Mouse (Mus musculus) ES-Bruce4 (cell line): ENCODE measurements around the gene Tbc1d22a. TPM values are rescaled to one million over a fixed set of nuclear protein-coding genes. Genes with fewer than 3 reads are reported as not detected.
"Not testable (repeated sequence)": the region's sequence is repeated elsewhere in the genome, so short reads cannot be mapped to it uniquely, and the experiment has no call there.

Experiments
- H3K27ac ChIP-seq: 2 replicates; pipeline ENCODE4 v1.5.1; 2012; ENCODE audit warnings: low read length, inconsistent platforms; ENCODE audit not compliant: insufficient read depth
- H3K27me3 ChIP-seq: 2 replicates; pipeline ENCODE4 v1.6.1; 2012; ENCODE audit warnings: mild to moderate bottlenecking, low read length, inconsistent platforms; ENCODE audit not compliant: control insufficient read depth, poor library complexity, insufficient read depth, severe bottlenecking
- H3K36me3 ChIP-seq: 2 replicates; pipeline ENCODE4 v1.6.1; 2012; ENCODE audit warnings: inconsistent platforms, mild to moderate bottlenecking, low read length, moderate library complexity; ENCODE audit not compliant: control insufficient read depth, poor library complexity, insufficient read depth, severe bottlenecking
- H3K4me1 ChIP-seq: one replicate; pipeline ENCODE4 v1.8.1; 2011; ENCODE audit warnings: low read length; ENCODE audit not compliant: control insufficient read depth, insufficient read depth
- H3K4me3 ChIP-seq: 2 replicates; pipeline ENCODE4 v1.5.1; 2011; ENCODE audit warnings: low read depth, mild to moderate bottlenecking, low read length
- H3K9ac ChIP-seq: 2 replicates; pipeline ENCODE4 v1.6.1; 2012; ENCODE audit warnings: low read depth, mild to moderate bottlenecking, inconsistent platforms; ENCODE audit not compliant: poor library complexity, severe bottlenecking
- H3K9me3 ChIP-seq: replicated peaks from 2 replicates; pipeline ENCODE4 v1.6.1; 2012; ENCODE audit warnings: mild to moderate bottlenecking, low read length, inconsistent platforms; ENCODE audit not compliant: control insufficient read depth, poor library complexity, insufficient read depth, severe bottlenecking
- CTCF ChIP-seq: IDR thresholded peaks from one replicate; pipeline ENCODE4 v1.8.1; 2011; ENCODE audit warnings: low read depth, low read length
- EP300 ChIP-seq: IDR thresholded peaks from 2 replicates; pipeline ENCODE4 v1.6.1; 2011; ENCODE audit warnings: low read depth, low read length; ENCODE audit not compliant: insufficient read depth
- POLR2A ChIP-seq: IDR thresholded peaks from one replicate; pipeline ENCODE4 v1.8.1; 2011; ENCODE audit warnings: low read length; ENCODE audit not compliant: insufficient read depth
- polyA plus RNA-seq: library from polyadenylated mRNA; stranded (reverse); fragments of >200 nt; gene quantifications from 2 replicates; pipeline ENCODE4 v1.2.4, GENCODE M21; 2011; ENCODE audit warnings: low read depth; ENCODE audit not compliant: missing spikeins, insufficient read depth, insufficient read length

Gene Tbc1d22a
- polyA plus RNA-seq, 1 experiment, result 14.1 TPM

DNA sequence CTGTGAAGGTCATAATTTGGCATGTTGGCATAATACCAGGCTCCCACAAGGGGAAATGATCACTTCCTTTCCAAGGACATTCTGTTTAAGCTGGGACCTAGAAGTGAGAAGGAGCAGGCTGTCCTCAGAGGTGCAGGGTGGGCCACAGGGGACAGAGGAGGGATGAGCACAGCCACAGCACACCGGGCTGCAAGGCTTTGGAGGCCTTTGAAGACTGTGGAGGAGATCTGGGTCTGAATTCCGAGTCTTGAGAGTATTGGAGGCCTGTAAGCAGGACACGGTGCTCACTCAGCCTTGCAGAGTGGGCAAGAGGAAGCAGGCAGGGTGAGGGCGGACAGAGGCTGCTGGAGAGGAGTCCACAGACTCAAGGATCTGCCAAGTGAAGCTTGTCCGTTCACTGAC, 6.0 kb downstream of the Tbc1d22a start:
- no peaks in the 10 kb centered on the region for H3K27me3 ChIP-seq
- no peak for TF ChIP-seq POLR2A
- TF ChIP-seq CTCF, result no peak
- TF ChIP-seq EP300, result no peak
- no peak overlapping the region for H3K9ac ChIP-seq
- H3K9me3 ChIP-seq, result no peaks in the 10 kb centered on the region
- H3K4me1 ChIP-seq, result peaks cover 1% of the 10 kb centered on the region
- no peak overlapping the region for H3K27ac ChIP-seq
- no peak overlapping the region for H3K4me3 ChIP-seq
- H3K36me3 ChIP-seq, result no peaks in the 10 kb centered on the region

DNA sequence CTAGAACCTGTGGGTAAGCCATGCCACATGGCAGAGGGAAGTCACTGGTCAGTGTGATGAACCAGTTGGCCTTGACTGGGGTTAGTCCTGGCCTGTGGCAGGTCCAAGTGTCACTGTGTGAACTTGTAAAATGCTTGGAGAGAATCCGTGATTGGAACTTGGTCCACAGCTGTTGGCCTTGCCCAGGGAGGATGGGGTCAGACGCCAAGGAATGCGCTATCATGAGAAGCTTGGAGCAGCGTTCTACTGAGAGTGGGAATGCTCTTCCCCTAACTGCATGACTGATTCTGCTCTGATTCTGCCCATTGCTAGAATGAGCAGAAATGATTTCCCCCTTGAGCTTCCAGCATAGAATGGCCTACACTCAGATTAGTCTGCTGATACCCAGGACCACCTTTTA, 6.5 kb downstream of the Tbc1d22a start:
- Histone ChIP-seq H3K27ac (no peak overlapping the region), H3K9ac (no peak overlapping the region), H3K27me3 (no peaks in the 10 kb centered on the region), H3K4me1 (no peaks in the 10 kb centered on the region), H3K9me3 (no peaks in the 10 kb centered on the region), H3K4me3 (no peak overlapping the region), H3K36me3 (no peaks in the 10 kb centered on the region)
- TF ChIP-seq EP300, result no peak

DNA sequence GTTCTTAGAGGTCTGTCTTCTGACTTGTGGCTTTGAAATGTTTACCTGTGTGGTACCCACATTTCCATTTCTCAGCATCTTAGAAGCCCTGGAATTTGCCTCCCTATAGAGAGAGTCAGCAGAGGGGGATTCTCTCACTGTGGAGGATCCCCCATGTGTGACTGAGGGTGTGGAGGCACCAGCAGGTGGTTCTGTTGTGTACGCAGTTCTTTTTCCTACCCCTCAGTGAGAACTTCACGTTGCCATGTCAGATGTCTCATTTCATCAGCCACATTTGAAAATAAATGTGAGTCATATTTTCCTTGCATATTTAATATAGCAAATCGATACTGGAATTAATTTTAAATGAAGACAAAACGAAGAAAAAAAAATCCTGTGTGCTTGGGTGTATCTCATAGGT, 7.1 kb downstream of the Tbc1d22a start:
- Histone ChIP-seq H3K9ac (no peak overlapping the region), H3K4me3 (no peak overlapping the region), H3K27ac (no peak overlapping the region), H3K27me3 (no peaks in the 10 kb centered on the region), H3K4me1 (no peaks in the 10 kb centered on the region), H3K36me3 (no peaks in the 10 kb centered on the region), H3K9me3 (no peaks in the 10 kb centered on the region)
- no peak for TF ChIP-seq EP300
- TF ChIP-seq CTCF, result no peak
- no peak for TF ChIP-seq POLR2A

DNA sequence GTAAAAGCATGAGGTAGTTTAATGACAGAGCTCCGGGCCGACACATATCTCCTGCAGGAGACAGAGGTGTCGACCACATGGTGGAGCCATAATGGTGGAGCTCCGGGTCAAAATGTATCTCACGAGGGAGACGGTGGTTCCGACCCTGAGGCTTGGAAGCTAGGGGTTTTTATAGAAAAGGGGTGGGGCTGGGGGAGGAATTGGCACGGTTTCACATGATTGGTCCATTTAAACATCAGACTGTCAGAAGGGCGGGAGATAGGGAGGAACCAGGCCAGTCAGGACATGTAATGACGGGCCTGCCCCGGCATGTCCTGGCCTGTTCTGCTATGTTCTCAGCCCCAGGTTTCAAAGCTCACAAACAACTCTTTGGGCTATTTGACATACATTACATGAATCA, 7.6 kb downstream of the Tbc1d22a start:
- not testable (repeated sequence) for H3K4me1 ChIP-seq, H3K27ac ChIP-seq, H3K27me3 ChIP-seq, H3K9me3 ChIP-seq, H3K4me3 ChIP-seq, H3K9ac ChIP-seq, H3K36me3 ChIP-seq

DNA sequence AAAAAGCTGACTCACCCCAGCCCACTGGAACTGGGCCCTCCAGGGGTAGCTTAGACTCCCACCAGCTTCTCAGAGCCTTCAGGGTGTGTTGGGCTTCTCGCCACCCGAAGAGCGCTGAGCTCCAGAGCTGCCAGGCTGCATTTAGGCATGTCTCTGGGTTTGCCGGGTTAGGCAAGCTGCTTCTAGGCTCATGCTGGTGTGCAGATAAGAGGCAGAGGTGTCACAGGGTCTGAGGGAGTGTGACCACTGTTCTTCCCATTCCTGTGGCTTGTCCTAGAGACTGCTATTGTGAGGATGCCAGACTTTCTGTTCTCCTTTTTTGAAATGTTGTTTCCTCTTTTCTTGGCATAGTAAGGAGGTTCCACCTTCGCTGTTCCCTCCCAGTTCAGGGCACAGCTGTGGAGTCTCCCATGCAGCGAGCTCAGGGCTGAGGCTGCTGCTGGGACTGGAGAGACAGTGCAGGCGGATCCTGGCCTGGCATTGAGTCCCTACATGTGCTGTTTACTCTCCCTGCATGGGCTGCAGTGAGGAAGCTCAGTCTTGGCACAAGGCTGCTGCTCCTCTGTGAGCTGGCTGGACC, 10.8 kb downstream of the Tbc1d22a start:
- H3K4me1 ChIP-seq, result no peaks in the 10 kb centered on the region
- no peaks in the 10 kb centered on the region for H3K27me3 ChIP-seq
- H3K36me3 ChIP-seq, result no peaks in the 10 kb centered on the region
- no peaks in the 10 kb centered on the region for H3K9me3 ChIP-seq
- H3K4me3 ChIP-seq, result no peak overlapping the region
- no peak overlapping the region for H3K27ac ChIP-seq
- H3K9ac ChIP-seq, result no peak overlapping the region
- TF ChIP-seq POLR2A (no peak), CTCF (no peak), EP300 (no peak)

DNA sequence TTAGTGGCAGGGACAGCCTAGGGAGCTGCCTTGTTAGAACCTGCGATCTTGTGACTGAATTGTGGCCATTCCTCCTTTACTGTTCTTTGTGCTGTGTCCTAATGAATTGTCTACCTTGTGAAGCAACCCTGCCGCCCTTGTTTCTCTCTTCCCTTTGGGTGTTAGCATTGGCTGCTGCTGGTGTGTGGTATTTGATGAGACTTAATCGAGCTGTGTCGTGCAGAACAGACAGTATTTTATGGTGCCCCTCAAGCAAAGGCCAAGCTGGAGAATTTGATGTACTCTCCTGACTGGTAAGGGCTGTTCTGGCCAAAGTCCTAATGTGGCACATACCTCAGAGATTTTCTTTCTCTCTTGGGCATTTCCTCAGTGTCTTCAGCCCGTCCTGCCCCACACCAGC, 12.0 kb downstream of the Tbc1d22a start:
- TF ChIP-seq POLR2A (no peak), EP300 (no peak), CTCF (no peak)
- Histone ChIP-seq H3K4me3 (no peak overlapping the region), H3K9me3 (no peaks in the 10 kb centered on the region), H3K27ac (no peak overlapping the region), H3K27me3 (no peaks in the 10 kb centered on the region), H3K4me1 (no peaks in the 10 kb centered on the region), H3K9ac (no peak overlapping the region), H3K36me3 (no peaks in the 10 kb centered on the region)
